In genomic region chr13:99857336-99857735, GRCm38 (mm10) we compare ENCODE assay signal across 29 mouse cellular contexts. TPM values are rescaled to one million over a fixed set of nuclear protein-coding genes. Genes with fewer than 3 reads are reported as not detected.
DNase-seq lines count a peak whose midpoint lies in the region; ATAC-seq and TF ChIP-seq lines count a peak whose summit lies in the region.
"Had no signal": no experiment of that assay in that cellular context is flagged by ENCODE, and none has a peak within 500 bp of the region (broad histone marks: within the 10 kb centered on the region; RNA-seq: fewer than 3 reads in every experiment).

No protein-coding gene starts in this region.

- no peaks in the 10 kb centered on the region for H3K36me3 ChIP-seq in heart, embryonic 10.5 days
- H3K36me3 ChIP-seq in heart, embryonic 16.5 days (ENCODE audit: control insufficient read depth, insufficient read depth), result no peaks in the 10 kb centered on the region
- no peaks in the 10 kb centered on the region for H3K36me3 ChIP-seq in liver, postnatal 0 days (replicated peaks; ENCODE audit: insufficient read depth, low read length)
- H3K36me3 ChIP-seq in lung, postnatal 0 days (ENCODE audit: insufficient read depth, low read length), result no peaks in the 10 kb centered on the region
- H3K36me3 ChIP-seq: embryonic facial prominence, embryonic 13.5 days; forebrain, embryonic 10.5 days; forebrain, embryonic 15.5 days; intestine, embryonic 15.5 days; neural tube, embryonic 15.5 days; stomach, embryonic 15.5 days had no signal

- 71% methylated on average over 9 of the region's 9 CpGs for WGBS in heart, embryonic 10.5 days
- WGBS in heart, embryonic 16.5 days, result 64% methylated on average over 9 of the region's 9 CpGs
- 69% methylated on average over 9 of the region's 9 CpGs for WGBS in liver, postnatal 0 days (ENCODE audit: insufficient replicate concordance)
- 73% methylated on average over 9 of the region's 9 CpGs for WGBS in lung, postnatal 0 days

- no peak overlapping the region for H3K4me2 ChIP-seq in heart, embryonic 16.5 days (ENCODE audit: low read depth, low read length)
- no peak overlapping the region for H3K4me2 ChIP-seq in liver, postnatal 0 days (ENCODE audit: low read depth, low read length)
- H3K4me2 ChIP-seq in lung, postnatal 0 days (replicated peaks; ENCODE audit: low read depth, low read length), result no peak overlapping the region
- H3K4me2 ChIP-seq: embryonic facial prominence, embryonic 13.5 days; forebrain, embryonic 15.5 days; intestine, embryonic 15.5 days; neural tube, embryonic 15.5 days; stomach, embryonic 15.5 days had no signal

- peaks cover 7% of the 10 kb centered on the region; the same call in 1 of the 2 replicates for H3K4me1 ChIP-seq in heart, embryonic 10.5 days
- H3K4me1 ChIP-seq in heart, embryonic 16.5 days (ENCODE audit: control insufficient read depth, insufficient read depth, low read length), result peaks cover 11% of the 10 kb centered on the region; the same call in 1 of the 2 replicates
- H3K4me1 ChIP-seq in liver, postnatal 0 days (ENCODE audit: insufficient read depth), result no peaks in the 10 kb centered on the region
- H3K4me1 ChIP-seq in lung, postnatal 0 days (ENCODE audit: insufficient read depth, low read depth, low read length), result no peaks in the 10 kb centered on the region
- H3K4me1 ChIP-seq: embryonic facial prominence, embryonic 13.5 days; forebrain, embryonic 10.5 days; forebrain, embryonic 15.5 days; intestine, embryonic 15.5 days; neural tube, embryonic 15.5 days; stomach, embryonic 15.5 days had no signal

- H3K4me3 ChIP-seq in heart, embryonic 10.5 days, result no peak overlapping the region
- H3K4me3 ChIP-seq in heart, embryonic 16.5 days (ENCODE audit: low read length), result no peak overlapping the region
- H3K4me3 ChIP-seq in liver, postnatal 0 days (ENCODE audit: low read depth, low read length), result no peak overlapping the region
- H3K4me3 ChIP-seq in lung, postnatal 0 days (ENCODE audit: low read depth, low read length), result no peak overlapping the region
- H3K4me3 ChIP-seq: embryonic facial prominence, embryonic 13.5 days; forebrain, embryonic 10.5 days; forebrain, embryonic 15.5 days; intestine, embryonic 15.5 days; neural tube, embryonic 15.5 days; stomach, embryonic 15.5 days had no signal

- H3K9ac ChIP-seq in heart, embryonic 16.5 days (ENCODE audit: low read length), result no peak overlapping the region
- H3K9ac ChIP-seq in liver, postnatal 0 days (replicated peaks), result no peak overlapping the region
- H3K9ac ChIP-seq in lung, postnatal 0 days (replicated peaks; ENCODE audit: low read depth), result no peak overlapping the region
- H3K9ac ChIP-seq: embryonic facial prominence, embryonic 13.5 days; forebrain, embryonic 15.5 days; intestine, embryonic 15.5 days; neural tube, embryonic 15.5 days; stomach, embryonic 15.5 days had no signal

- TF ChIP-seq CTCF in liver, postnatal 0 days (IDR thresholded peaks at IDR 0.05; ENCODE audit: low read depth), result no peak
- no peak for TF ChIP-seq CTCF in lung, postnatal 0 days (IDR thresholded peaks at IDR 0.05)

- intact Hi-C loops in heart, postnatal 14 days (cut with DNase I), result no loop called here

- no peaks in the 10 kb centered on the region for H3K27me3 ChIP-seq in heart, embryonic 10.5 days (ENCODE audit: insufficient read depth, poor library complexity, severe bottlenecking)
- no peaks in the 10 kb centered on the region for H3K27me3 ChIP-seq in heart, embryonic 16.5 days (ENCODE audit: control insufficient read depth, insufficient read depth, low read length)
- H3K27me3 ChIP-seq in liver, postnatal 0 days (ENCODE audit: insufficient read depth, low read length), result no peaks in the 10 kb centered on the region
- no peaks in the 10 kb centered on the region for H3K27me3 ChIP-seq in lung, postnatal 0 days (replicated peaks; ENCODE audit: insufficient read depth, low read length)
- H3K27me3 ChIP-seq: forebrain, embryonic 15.5 days; intestine, embryonic 15.5 days; neural tube, embryonic 15.5 days; stomach, embryonic 15.5 days had no signal

- ATAC-seq in heart, embryonic 16.5 days (replicated peaks; ENCODE audit: extremely low read depth, insufficient read depth, low FRiP score), result no peak
- no peak for ATAC-seq in liver, postnatal 0 days
- no peak for ATAC-seq in lung, postnatal 0 days
- ATAC-seq: CD4-positive, CD25-positive, alpha-beta regulatory T cell, adult 4 months; hindbrain, embryonic 16.5 days; intestine, embryonic 15.5 days had no signal

- no peak overlapping the region for H3K27ac ChIP-seq in heart, embryonic 10.5 days
- H3K27ac ChIP-seq in heart, embryonic 16.5 days (ENCODE audit: low read length), result peak overlapping the region; percentile 63
- no peak overlapping the region for H3K27ac ChIP-seq in liver, postnatal 0 days (ENCODE audit: low read depth)
- H3K27ac ChIP-seq in lung, postnatal 0 days (ENCODE audit: low read length), result no peak overlapping the region
- H3K27ac ChIP-seq: embryonic facial prominence, embryonic 13.5 days; forebrain, embryonic 10.5 days; forebrain, embryonic 15.5 days; intestine, embryonic 15.5 days; macrophage; neural tube, embryonic 15.5 days; stomach, embryonic 15.5 days had no signal

- TF ChIP-seq EP300 in liver, postnatal 0 days (IDR thresholded peaks at IDR 0.05; ENCODE audit: low read depth), result no peak
- no peak for TF ChIP-seq EP300 in lung, postnatal 0 days (IDR thresholded peaks at IDR 0.05)

- no peaks in the 10 kb centered on the region for H3K9me3 ChIP-seq in heart, embryonic 10.5 days
- no peaks in the 10 kb centered on the region for H3K9me3 ChIP-seq in heart, embryonic 16.5 days (replicated peaks; ENCODE audit: control insufficient read depth, low read length)
- H3K9me3 ChIP-seq in liver, postnatal 0 days (ENCODE audit: low read length), result peaks cover 6% of the 10 kb centered on the region
- no peaks in the 10 kb centered on the region for H3K9me3 ChIP-seq in lung, postnatal 0 days (ENCODE audit: low read length)
- H3K9me3 ChIP-seq: embryonic facial prominence, embryonic 13.5 days; forebrain, embryonic 10.5 days; forebrain, embryonic 15.5 days; intestine, embryonic 15.5 days; neural tube, embryonic 15.5 days; stomach, embryonic 15.5 days had no signal

- DNase-seq in heart, embryonic 10.5 days (ENCODE audit: low spot score), result peak; percentile 64
- DNase-seq in heart, adult 18-20 months, result no peak
- DNase-seq in heart, postnatal 14 days, result no peak
- DNase-seq in liver, postnatal 0 days, result peak; percentile 2
- no peak for DNase-seq in liver
- DNase-seq in lung, postnatal 0 days (ENCODE audit: low spot score), result no peak
- DNase-seq: adrenal gland, postnatal 14 days; cerebellum, adult 11-12 months; kidney, postnatal 10 days; layer of hippocampus, adult 9-11 months; lung, adult 18-20 months; right cerebral cortex, postnatal 14 days; thymus, postnatal 14 days had no signal

RNA-seq across cellular contexts. Expression of gene Cartpt, which starts 43.6 kb away (rescaled TPM):
- 0.33 TPM in 1 of 2 replicates, not detected in the other for polyA plus RNA-seq in heart, embryonic 10.5 days (2016; fragmentation: Nextera tagmentation; extraction: Ambion mirVana)
- total RNA-seq in heart, adult 18-20 months (2021), result not detected
- polyA plus RNA-seq in heart, embryonic 16.5 days (2015; fragmentation: Nextera tagmentation; extraction: Ambion mirVana), result 0.42 and 0.49 TPM in 2 replicates
- under 1 TPM in 1 of 2 experiments, not detected in 1; 0.36 TPM for total RNA-seq in heart, postnatal 14 days (2021)
- not detected in 2 replicates for polyA plus RNA-seq in liver, postnatal 0 days (2015; fragmentation: Nextera tagmentation; extraction: Ambion mirVana)
- 0.27 and 0.64 TPM in 2 replicates for polyA plus RNA-seq in lung, postnatal 0 days (2015; fragmentation: Nextera tagmentation; extraction: Ambion mirVana)
- total RNA-seq: common myeloid progenitor, adult 5-6 weeks; gastrocnemius, adult 18-20 months; gastrocnemius, postnatal 4 days; liver, adult 2 months; megakaryocyte-erythroid progenitor cell, adult 5-6 weeks had no signal
- polyA plus RNA-seq: CD4-positive, CD25-positive, alpha-beta regulatory T cell, adult 4 months; limb, embryonic 11.5 days; liver, adult 2 months; macrophage had no signal

Comparison
In these comparisons a context has a peak if more than half of its experiments do, and no peak if none do; other contexts are left out.
1. DNase-seq: peak in heart, embryonic 10.5 days (single experiment) and liver, postnatal 0 days (single experiment); none in heart, adult 18-20 months (0 of 2), heart, postnatal 14 days (0 of 2), liver (single experiment) and lung, postnatal 0 days (single experiment).